Mouse (Mus musculus) liver, adult 2 months (tissue): ENCODE measurements around the gene Ralgps1. TPM values are rescaled to one million over a fixed set of nuclear protein-coding genes. Genes with fewer than 3 reads are reported as not detected.

Source experiments
- DNase-seq: peaks from one replicate; pipeline ENCODE4 v3.0.0-alpha.2; 2011; ENCODE audit warnings: low read depth, low spot score; ENCODE audit errors: extremely low read depth
- H3K27ac ChIP-seq: fragments of 200-500 bp; replicated peaks from 2 replicates; pipeline ENCODE4 v1.5.1; 2012; ENCODE audit warnings: low read depth, mild to moderate bottlenecking, control low read depth, inconsistent platforms, low read length; ENCODE audit not compliant: insufficient read depth
- H3K27me3 ChIP-seq: fragments of 200-500 bp; 2 replicates; pipeline ENCODE4 v1.6.1; 2012; ENCODE audit warnings: mild to moderate bottlenecking, moderate library complexity, low read length, inconsistent platforms; ENCODE audit not compliant: control insufficient read depth, insufficient read depth
- H3K36me3 ChIP-seq: fragments of 200-500 bp; 2 replicates; pipeline ENCODE4 v1.6.1; 2012; ENCODE audit warnings: low read length, inconsistent platforms; ENCODE audit not compliant: control insufficient read depth, insufficient read depth
- H3K4me1 ChIP-seq: fragments of 200-500 bp; 2 replicates; pipeline ENCODE4 v1.6.1; 2011; ENCODE audit warnings: low read length; ENCODE audit not compliant: control insufficient read depth, insufficient read depth
- H3K4me3 ChIP-seq: fragments of 200-500 bp; 2 replicates; pipeline ENCODE4 v1.5.1; 2011; ENCODE audit warnings: low read depth, mild to moderate bottlenecking, control low read depth, low read length, moderate library complexity; ENCODE audit not compliant: insufficient read depth
- H3K79me2 ChIP-seq: fragments of 200-500 bp; 2 replicates; pipeline ENCODE4 v1.6.1; 2012; ENCODE audit warnings: inconsistent platforms, mild to moderate bottlenecking, low read length, moderate library complexity; ENCODE audit not compliant: control insufficient read depth, insufficient read depth
- H3K9ac ChIP-seq: fragments of 200-500 bp; 2 replicates; pipeline ENCODE4 v1.6.1; 2012; ENCODE audit warnings: low read depth, mild to moderate bottlenecking, control low read depth, inconsistent platforms, low read length
- CTCF ChIP-seq: fragments of 200-500 bp; IDR thresholded peaks from 2 replicates; pipeline ENCODE4 v1.5.1; 2011; ENCODE audit warnings: low read depth, low read length, control low read depth
- POLR2A ChIP-seq: fragments of 200-500 bp; IDR thresholded peaks from 2 replicates; pipeline ENCODE4 v1.6.1; 2011; ENCODE audit warnings: low read length, control low read depth; ENCODE audit not compliant: insufficient read depth; ENCODE audit errors: extremely low read depth
- WGBS: fragments of 180-500 bp; shearing (Covaris S2); methylation state at CpG from one replicate; pipeline ENCODE4 v1.1.7; 2018; 5-methylcytosine and 5-hydroxymethylcytosine counted together
- polyA plus RNA-seq: library from polyadenylated mRNA; depleted of rRNA; stranded (reverse); fragments of >200 nt; gene quantifications from 2 replicates; pipeline ENCODE4 v1.2.3, GENCODE M21; 2012
- total RNA-seq: library from RNA; depleted of rRNA; stranded (reverse); fragments of >200 nt; gene quantifications from 2 replicates; pipeline ENCODE4 v1.2.3, GENCODE M21; 2014

The Ralgps1 gene
- total and polyA plus RNA-seq, 2 experiments: 2.6 to 3.3 TPM

DNA sequence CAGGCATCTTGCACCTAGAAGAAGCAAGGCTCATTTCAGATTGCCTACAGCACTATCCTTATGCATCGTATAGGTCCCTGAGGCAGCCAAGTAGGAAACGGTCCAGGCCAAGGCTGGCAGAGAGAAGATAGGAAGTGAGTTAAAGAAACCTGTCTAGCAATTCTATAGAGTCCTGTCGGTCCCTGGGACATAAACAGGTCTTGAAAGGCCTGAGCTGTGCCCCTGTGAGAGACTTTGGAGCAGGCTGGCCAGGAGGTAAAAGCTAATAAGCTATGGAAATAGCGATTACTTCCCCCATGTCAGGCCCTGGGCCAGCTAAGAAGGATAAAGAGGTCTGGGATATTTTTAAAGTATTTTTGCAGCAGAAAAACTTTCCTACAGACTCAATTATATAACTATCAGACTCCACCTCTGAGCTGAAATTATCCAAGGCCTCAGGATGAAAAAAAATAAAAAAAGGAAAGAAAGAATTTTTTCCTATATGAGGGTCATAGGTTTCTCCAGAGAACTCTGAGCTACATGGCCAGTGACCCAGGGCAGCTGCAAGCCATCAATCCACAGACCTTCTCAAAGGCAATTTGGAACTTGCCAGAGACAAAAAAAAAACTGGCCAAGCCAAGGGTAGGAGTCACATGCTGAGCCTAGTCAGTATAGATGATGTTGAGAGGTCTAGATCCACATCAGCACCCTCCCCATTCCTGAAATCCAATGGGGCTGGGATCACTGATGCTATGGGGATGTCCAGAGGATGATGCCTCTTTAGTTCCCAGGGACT, 98.4 kb downstream of the Ralgps1 start:
- WGBS: 85% methylated on average over 4 of the region's 4 CpGs
- no peak overlapping the region for H3K9ac ChIP-seq

DNA sequence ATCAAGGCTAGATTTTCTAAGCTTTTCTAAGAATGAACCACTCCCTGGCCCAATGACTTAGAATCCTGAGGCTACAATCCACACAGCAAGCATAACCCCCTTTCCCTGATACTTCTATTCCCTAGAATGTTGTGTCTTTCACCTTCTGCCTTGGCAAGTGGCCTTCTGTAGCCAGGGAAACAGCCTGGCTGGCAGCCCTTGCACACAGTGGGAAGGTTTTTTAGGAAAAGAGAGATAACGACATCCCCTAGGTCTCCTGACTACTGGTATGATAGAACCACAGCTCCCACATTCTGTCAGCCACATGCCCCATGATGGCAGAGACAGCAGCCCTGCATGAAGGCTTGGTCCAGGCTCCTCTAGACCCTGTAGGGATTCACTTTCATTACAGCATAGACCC, 99.8 kb downstream of the Ralgps1 start:
- no peak for DNase-seq
- no peak overlapping the region for H3K9ac ChIP-seq
- H3K27me3 ChIP-seq: no peaks in the 10 kb centered on the region
- H3K36me3 ChIP-seq: no peaks in the 10 kb centered on the region
- no peak overlapping the region for H3K27ac ChIP-seq
- WGBS: 36% methylated on average over 1 of the region's 1 CpGs
- H3K4me1 ChIP-seq: peaks cover 3% of the 10 kb centered on the region
- H3K79me2 ChIP-seq: no peaks in the 10 kb centered on the region
- H3K4me3 ChIP-seq: no peak overlapping the region
- TF ChIP-seq POLR2A (no peak), CTCF (no peak)

More for the DNA sequence above, 98.4 kb downstream of the Ralgps1 start:
- H3K79me2 ChIP-seq: no peaks in the 10 kb centered on the region
- no peak overlapping the region for H3K4me3 ChIP-seq
- peaks cover 3% of the 10 kb centered on the region for H3K4me1 ChIP-seq
- no peaks in the 10 kb centered on the region for H3K27me3 ChIP-seq
- no peak overlapping the region for H3K27ac ChIP-seq
- TF ChIP-seq POLR2A (no peak), CTCF (no peak)
- no peaks in the 10 kb centered on the region for H3K36me3 ChIP-seq
- DNase-seq: no peak

DNA sequence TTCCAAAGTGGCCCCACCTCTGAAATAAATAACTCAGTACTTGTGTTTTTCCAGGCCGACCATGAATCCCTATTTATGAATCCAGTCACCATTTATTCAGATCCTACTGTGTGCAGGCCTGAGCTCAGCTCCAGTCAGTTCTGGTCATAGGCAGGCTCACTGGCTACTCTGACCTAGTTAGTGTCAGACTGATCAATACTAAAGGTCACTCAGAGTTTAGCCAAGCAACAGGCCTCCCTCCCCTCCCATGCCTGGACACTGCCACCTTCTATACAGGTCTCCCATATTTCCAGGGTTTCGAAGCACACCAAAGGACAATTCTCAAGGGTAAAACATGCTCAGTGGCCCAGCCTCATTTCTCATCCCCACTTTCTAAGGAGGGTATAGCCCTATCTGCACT, 100.7 kb downstream of the Ralgps1 start:
- 24% methylated on average over 2 of the region's 2 CpGs for whole genome bisulfite sequencing
- DNase-seq: peak; percentile 77
- TF ChIP-seq POLR2A (no peak), CTCF (no peak)
- Histone ChIP-seq H3K4me1 (peaks cover 3% of the 10 kb centered on the region), H3K9ac (no peak overlapping the region), H3K27me3 (no peaks in the 10 kb centered on the region), H3K36me3 (no peaks in the 10 kb centered on the region), H3K27ac (no peak overlapping the region), H3K79me2 (no peaks in the 10 kb centered on the region), H3K4me3 (no peak overlapping the region)

DNA sequence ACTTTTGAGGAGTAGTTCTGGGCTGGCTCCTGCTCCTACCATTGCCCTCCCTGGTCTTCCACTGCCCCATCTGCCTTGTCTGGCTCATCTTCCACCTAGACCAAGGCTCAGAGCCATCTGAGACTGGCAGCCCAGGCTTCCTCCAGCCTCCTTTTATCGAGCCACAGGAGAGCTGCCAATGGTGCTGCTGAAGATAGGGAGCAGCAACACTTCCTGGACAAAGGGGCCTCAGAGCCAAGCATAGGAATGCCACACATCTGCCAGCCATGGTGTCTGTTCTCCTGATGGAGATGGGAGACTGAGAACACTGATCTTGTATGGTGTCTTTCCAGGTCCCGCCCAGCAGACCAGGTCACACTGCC, 102.2 kb downstream of the Ralgps1 start:
- Histone ChIP-seq H3K79me2 (no peaks in the 10 kb centered on the region), H3K9ac (no peak overlapping the region), H3K36me3 (no peaks in the 10 kb centered on the region; the same call in 1 of the 2 replicates), H3K27ac (no peak overlapping the region), H3K4me1 (peaks cover 3% of the 10 kb centered on the region), H3K27me3 (no peaks in the 10 kb centered on the region), H3K4me3 (no peak overlapping the region)
- no peak for DNase-seq
- TF ChIP-seq POLR2A: no peak
- TF ChIP-seq CTCF: no peak
- WGBS: 83% methylated on average over 2 of the region's 2 CpGs

DNA sequence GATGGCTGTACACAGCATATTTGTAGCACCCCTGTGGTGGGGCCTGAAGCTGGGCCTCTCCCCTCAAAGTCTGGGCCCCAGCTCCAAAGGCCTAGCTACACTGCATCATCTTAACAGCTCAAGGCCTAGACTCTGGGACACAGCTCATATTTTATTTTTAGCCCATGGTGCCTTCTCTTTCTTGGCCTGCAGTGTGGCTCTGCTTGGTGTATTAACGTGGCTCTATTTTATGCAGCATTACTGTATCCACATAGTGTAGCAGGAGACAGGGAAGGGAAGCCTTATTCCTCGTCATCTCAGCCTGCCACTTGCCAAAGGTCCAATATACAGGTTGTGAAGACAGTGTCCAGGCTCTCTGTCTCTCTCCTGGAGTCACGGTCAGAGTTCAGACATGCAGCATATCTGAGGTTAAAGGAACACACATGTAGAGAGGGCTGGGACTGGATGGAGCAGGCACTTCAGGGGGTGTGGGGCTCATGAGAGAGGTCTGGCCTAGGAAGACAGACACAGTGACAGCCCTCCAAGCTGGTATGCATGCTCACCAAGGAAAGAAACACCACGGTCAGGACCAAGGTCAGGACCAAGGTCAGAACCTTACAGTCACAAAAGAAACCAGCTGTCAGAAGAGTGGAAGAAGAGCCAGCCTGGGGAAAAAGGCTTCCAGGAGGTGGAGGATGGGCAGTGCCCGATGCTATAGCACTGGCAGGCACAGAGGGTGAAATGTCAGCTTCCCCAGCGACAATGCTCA, 102.7 kb downstream of the Ralgps1 start:
- no peak overlapping the region for H3K9ac ChIP-seq
- DNase-seq: no peak
- H3K4me3 ChIP-seq: no peak overlapping the region
- no peaks in the 10 kb centered on the region; the same call in 1 of the 2 replicates for H3K36me3 ChIP-seq
- H3K79me2 ChIP-seq: no peaks in the 10 kb centered on the region
- TF ChIP-seq CTCF: no peak
- no peak for TF ChIP-seq POLR2A
- H3K27ac ChIP-seq: no peak overlapping the region
- no peaks in the 10 kb centered on the region for H3K27me3 ChIP-seq
- WGBS: 84% methylated on average over 6 of the region's 6 CpGs
- H3K4me1 ChIP-seq: peaks cover 3% of the 10 kb centered on the region

DNA sequence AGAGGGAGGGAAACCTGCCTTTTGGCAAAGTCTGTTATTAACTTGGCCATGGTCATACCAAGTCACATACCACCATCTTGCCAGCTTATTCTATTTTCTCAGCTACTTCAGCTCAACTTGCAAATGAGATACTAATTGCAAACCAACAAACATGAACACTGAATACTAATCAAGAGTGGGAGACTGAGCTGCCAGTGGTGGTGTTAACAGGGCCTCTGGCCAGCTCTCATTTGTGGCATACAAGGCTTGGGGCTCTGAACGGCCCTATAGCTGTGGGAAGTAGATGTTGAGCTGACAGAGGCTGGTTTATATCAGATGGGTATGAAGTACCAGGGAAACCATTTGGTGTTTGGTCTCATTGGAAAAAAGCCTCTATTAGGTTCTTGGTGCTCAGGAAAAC, 104.2 kb downstream of the Ralgps1 start:
- Histone ChIP-seq H3K4me1 (peaks cover 3% of the 10 kb centered on the region), H3K4me3 (no peak overlapping the region), H3K27ac (no peak overlapping the region), H3K79me2 (no peaks in the 10 kb centered on the region), H3K36me3 (no peaks in the 10 kb centered on the region; the same call in 1 of the 2 replicates), H3K27me3 (no peaks in the 10 kb centered on the region), H3K9ac (no peak overlapping the region)
- no peak for TF ChIP-seq CTCF
- no peak for TF ChIP-seq POLR2A
- WGBS: 92% methylated on average over 1 of the region's 1 CpGs
- no peak for DNase-seq
